ENCODE assay signal across 16 mouse cellular contexts in genomic region chr7:79868475-79868874, GRCm38 (mm10). TPM values are rescaled to one million over a fixed set of nuclear protein-coding genes. Genes with fewer than 3 reads are reported as not detected.
DNase-seq lines count a peak whose midpoint lies in the region; ATAC-seq and TF ChIP-seq lines count a peak whose summit lies in the region.
"Had no signal": no experiment of that assay in that cellular context is flagged by ENCODE, and none has a peak within 500 bp of the region (broad histone marks: within the 10 kb centered on the region; RNA-seq: fewer than 3 reads in every experiment).

No protein-coding gene starts in this region.

- no peak for TF ChIP-seq CTCF in intestine, postnatal 0 days (IDR thresholded peaks at IDR 0.05; ENCODE audit: low read depth)
- no peak for TF ChIP-seq CTCF in lung, embryonic 14.5 days (IDR thresholded peaks at IDR 0.05; ENCODE audit: low read depth)

- H3K27me3 ChIP-seq in kidney, embryonic 15.5 days: no peaks in the 10 kb centered on the region
- no peaks in the 10 kb centered on the region for H3K27me3 ChIP-seq in intestine, postnatal 0 days (replicated peaks; ENCODE audit: control insufficient read depth, insufficient read depth, low read length)
- H3K27me3 ChIP-seq in lung, embryonic 14.5 days (ENCODE audit: insufficient read depth, low read length): no peaks in the 10 kb centered on the region
- no peaks in the 10 kb centered on the region for H3K27me3 ChIP-seq in stomach, embryonic 15.5 days (replicated peaks)
- H3K27me3 ChIP-seq: heart, embryonic 13.5 days; liver, embryonic 13.5 days had no signal

- 63% methylated on average over 7 of the region's 7 CpGs for WGBS in kidney, embryonic 15.5 days
- 55% methylated on average over 7 of the region's 7 CpGs for WGBS in intestine, postnatal 0 days
- 65% methylated on average over 7 of the region's 7 CpGs for WGBS in lung, embryonic 14.5 days
- 71% methylated on average over 7 of the region's 7 CpGs for WGBS in stomach, embryonic 15.5 days

- no peaks in the 10 kb centered on the region for H3K9me3 ChIP-seq in kidney, embryonic 15.5 days (replicated peaks)
- no peaks in the 10 kb centered on the region for H3K9me3 ChIP-seq in intestine, postnatal 0 days (ENCODE audit: control insufficient read depth)
- H3K9me3 ChIP-seq in lung, embryonic 14.5 days (ENCODE audit: low read depth, low read length): no peaks in the 10 kb centered on the region
- H3K9me3 ChIP-seq in stomach, embryonic 15.5 days: no peaks in the 10 kb centered on the region
- H3K9me3 ChIP-seq: heart, embryonic 13.5 days; hindbrain, embryonic 10.5 days; liver, embryonic 13.5 days had no signal

- no peak overlapping the region for H3K4me3 ChIP-seq in kidney, embryonic 15.5 days (replicated peaks)
- no peak overlapping the region for H3K4me3 ChIP-seq in intestine, postnatal 0 days (ENCODE audit: low read depth, low read length)
- H3K4me3 ChIP-seq in lung, embryonic 14.5 days (ENCODE audit: low read depth, low read length): no peak overlapping the region
- no peak overlapping the region for H3K4me3 ChIP-seq in stomach, embryonic 15.5 days (replicated peaks)
- H3K4me3 ChIP-seq: erythroblast, embryonic 14.5 days; heart, embryonic 13.5 days; hindbrain, embryonic 10.5 days; liver, embryonic 13.5 days had no signal

- H3K36me3 ChIP-seq in kidney, embryonic 15.5 days: no peaks in the 10 kb centered on the region
- H3K36me3 ChIP-seq in intestine, postnatal 0 days (ENCODE audit: control insufficient read depth, insufficient read depth): no peaks in the 10 kb centered on the region
- H3K36me3 ChIP-seq in lung, embryonic 14.5 days (ENCODE audit: insufficient read depth): no peaks in the 10 kb centered on the region
- no peaks in the 10 kb centered on the region for H3K36me3 ChIP-seq in stomach, embryonic 15.5 days
- H3K36me3 ChIP-seq: heart, embryonic 13.5 days; hindbrain, embryonic 10.5 days; liver, embryonic 13.5 days had no signal

- ATAC-seq in kidney, embryonic 15.5 days (replicated peaks; ENCODE audit: low FRiP score): no peak
- ATAC-seq in intestine, postnatal 0 days: peak; percentile 86
- ATAC-seq in lung, embryonic 14.5 days (ENCODE audit: insufficient read depth): no peak
- ATAC-seq in stomach, embryonic 15.5 days (ENCODE audit: insufficient read depth, low FRiP score, low read depth): peak; percentile 44

- no peak for DNase-seq in kidney, adult 9 months
- DNase-seq in lung, embryonic 14.5 days: peak; percentile 50
- DNase-seq in adrenal gland, adult 18-20 months (ENCODE audit: low spot score in 2 of 2): no peak
- no peak for DNase-seq in cerebellum, adult 9-10 months
- no peak for DNase-seq in embryo, embryonic 9.5 days (ENCODE audit: extremely low spot score)
- DNase-seq: liver, embryonic 13.5 days; retina, postnatal 1 day had no signal

- H3K9ac ChIP-seq in kidney, embryonic 15.5 days: no peak overlapping the region
- no peak overlapping the region for H3K9ac ChIP-seq in intestine, postnatal 0 days (ENCODE audit: low read depth, low read length)
- no peak overlapping the region for H3K9ac ChIP-seq in lung, embryonic 14.5 days
- no peak overlapping the region for H3K9ac ChIP-seq in stomach, embryonic 15.5 days
- H3K9ac ChIP-seq: heart, embryonic 13.5 days; liver, embryonic 13.5 days had no signal

- H3K4me2 ChIP-seq in kidney, embryonic 15.5 days: no peak overlapping the region
- no peak overlapping the region for H3K4me2 ChIP-seq in intestine, postnatal 0 days (replicated peaks; ENCODE audit: low read depth)
- no peak overlapping the region for H3K4me2 ChIP-seq in lung, embryonic 14.5 days
- H3K4me2 ChIP-seq in stomach, embryonic 15.5 days: no peak overlapping the region
- H3K4me2 ChIP-seq: heart, embryonic 13.5 days; liver, embryonic 13.5 days had no signal

- H3K27ac ChIP-seq in kidney, embryonic 15.5 days: peak overlapping the region; percentile 57
- peak overlapping the region; percentile 46; the same call in 1 of the 2 replicates for H3K27ac ChIP-seq in intestine, postnatal 0 days (ENCODE audit: low read depth, low read length)
- 0 out of 2 replicates have a peak overlapping the region, but pooled peaks have one; percentile 5 for H3K27ac ChIP-seq in lung, embryonic 14.5 days (ENCODE audit: low read depth)
- no peak overlapping the region for H3K27ac ChIP-seq in stomach, embryonic 15.5 days
- H3K27ac ChIP-seq: heart, embryonic 13.5 days; liver, embryonic 13.5 days had no signal

- H3K4me1 ChIP-seq in kidney, embryonic 15.5 days: peaks cover 21% of the 10 kb centered on the region
- H3K4me1 ChIP-seq in intestine, postnatal 0 days (replicated peaks; ENCODE audit: control insufficient read depth, insufficient read depth, low read length): no peaks in the 10 kb centered on the region; the same call in 1 of the 2 replicates
- no peaks in the 10 kb centered on the region for H3K4me1 ChIP-seq in lung, embryonic 14.5 days (ENCODE audit: insufficient read depth)
- peaks cover 3% of the 10 kb centered on the region; the same call in 1 of the 2 replicates for H3K4me1 ChIP-seq in stomach, embryonic 15.5 days
- H3K4me1 ChIP-seq: liver, embryonic 13.5 days had no signal

RNA-seq across cellular contexts. Expression of gene Anpep, which starts 7.6 kb away (rescaled TPM):
- 72.4 and 81.7 TPM in 2 replicates for polyA plus RNA-seq in kidney, embryonic 15.5 days (2015; fragmentation: Nextera tagmentation; extraction: Ambion mirVana)
- polyA plus RNA-seq in intestine, postnatal 0 days (2015; fragmentation: Nextera tagmentation; extraction: Ambion mirVana): 476 and 488 TPM in 2 replicates
- 3.8 TPM in 2 replicates for polyA plus RNA-seq in lung, embryonic 14.5 days (2014; fragmentation: Nextera tagmentation; extraction: Ambion mirVana)
- polyA plus RNA-seq in stomach, embryonic 15.5 days (2015; fragmentation: Nextera tagmentation; extraction: Ambion mirVana): 55.9 and 69.8 TPM in 2 replicates
- total RNA-seq in adrenal gland, adult 18-20 months (2021): 10 to 100 TPM in 1 of 2 experiments, 1 to 10 TPM in 1; 6.8 to 15.4 TPM
- total RNA-seq: megakaryocyte-erythroid progenitor cell, adult 5-6 weeks; monocyte, adult 5-6 weeks had no signal

RNA-seq across cellular contexts. Expression of gene Ap3s2, which starts 52.0 kb away (rescaled TPM):
- polyA plus RNA-seq in kidney, embryonic 15.5 days (2015; fragmentation: Nextera tagmentation; extraction: Ambion mirVana): 36.6 and 43.2 TPM in 2 replicates
- polyA plus RNA-seq in intestine, postnatal 0 days (2015; fragmentation: Nextera tagmentation; extraction: Ambion mirVana): 21.2 and 21.3 TPM in 2 replicates
- polyA plus RNA-seq in lung, embryonic 14.5 days (2014; fragmentation: Nextera tagmentation; extraction: Ambion mirVana): 30.6 and 32.4 TPM in 2 replicates
- polyA plus RNA-seq in stomach, embryonic 15.5 days (2015; fragmentation: Nextera tagmentation; extraction: Ambion mirVana): 27.1 and 30.8 TPM in 2 replicates
- total RNA-seq in adrenal gland, adult 18-20 months (2021): 10 to 100 TPM; 20.0 to 25.7 TPM

RNA-seq across cellular contexts. Expression of gene Mesp2, which starts 57.9 kb away (rescaled TPM):
- polyA plus RNA-seq in kidney, embryonic 15.5 days (2015; fragmentation: Nextera tagmentation; extraction: Ambion mirVana): 0.82 and 1.5 TPM in 2 replicates
- 1.7 and 1.9 TPM in 2 replicates for polyA plus RNA-seq in intestine, postnatal 0 days (2015; fragmentation: Nextera tagmentation; extraction: Ambion mirVana)
- 0.19 and 0.28 TPM in 2 replicates for polyA plus RNA-seq in lung, embryonic 14.5 days (2014; fragmentation: Nextera tagmentation; extraction: Ambion mirVana)
- 1.4 and 1.9 TPM in 2 replicates for polyA plus RNA-seq in stomach, embryonic 15.5 days (2015; fragmentation: Nextera tagmentation; extraction: Ambion mirVana)
- under 1 TPM; 0.36 to 0.90 TPM for total RNA-seq in adrenal gland, adult 18-20 months (2021)
- total RNA-seq: gastrocnemius, postnatal 25 days; monocyte, adult 5-6 weeks had no signal
- polyA plus RNA-seq: erythroblast, embryonic 14.5 days had no signal

Comparison
In these comparisons a context has a peak if more than half of its experiments do, and no peak if none do; other contexts are left out.
1. ATAC-seq: peak in intestine, postnatal 0 days (single experiment) and stomach, embryonic 15.5 days (single experiment); none in kidney, embryonic 15.5 days (single experiment) and lung, embryonic 14.5 days (single experiment).
2. RNA of gene Anpep, which starts 7.6 kb away (polyA plus RNA-seq): 476 to 488 TPM in intestine, postnatal 0 days, 72.4 to 81.7 TPM in kidney, embryonic 15.5 days and 55.9 to 69.8 TPM in stomach, embryonic 15.5 days; 3.8 TPM in lung, embryonic 14.5 days; every median in the first group is over 10 times any median in the second.